Mouse (Mus musculus) CD4-positive, CD25-positive, alpha-beta regulatory T cell, adult 9 weeks (primary cell): ENCODE measurements around the gene Olfr972. TPM values are rescaled to one million over a fixed set of nuclear protein-coding genes. Genes with fewer than 3 reads are reported as not detected.

Experiments
- polyA plus RNA-seq: library from polyadenylated mRNA; unstranded; fragments of 100-300 nt; shearing (Covaris generic); gene quantifications from one replicate; pipeline ENCODE4 v1.2.1, GENCODE M21; 2017

Gene Olfr972
- not detected for polyA plus RNA-seq

DNA sequence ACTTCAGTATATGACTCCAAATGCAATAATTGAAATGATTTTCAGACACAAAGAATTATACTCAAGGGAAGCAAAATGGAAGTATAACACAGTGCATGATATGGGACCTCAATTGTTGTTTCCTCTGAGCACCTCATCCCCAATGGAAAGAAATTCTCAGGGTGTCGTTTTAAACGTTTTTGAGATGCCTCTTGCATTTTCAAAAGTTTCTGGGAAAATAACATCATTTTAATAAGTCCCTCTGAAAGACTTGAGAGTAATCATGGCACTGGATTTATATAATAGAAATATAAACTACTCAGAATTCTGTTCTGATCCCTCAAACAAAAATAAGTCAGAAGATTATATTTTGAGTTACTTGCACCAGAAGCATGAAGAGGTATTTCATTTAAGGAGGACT is at the start of gene Olfr972:
Gene Olfr972 (plus strand): TSS at position 301 of the 400 bp plus-strand sequence.

DNA sequence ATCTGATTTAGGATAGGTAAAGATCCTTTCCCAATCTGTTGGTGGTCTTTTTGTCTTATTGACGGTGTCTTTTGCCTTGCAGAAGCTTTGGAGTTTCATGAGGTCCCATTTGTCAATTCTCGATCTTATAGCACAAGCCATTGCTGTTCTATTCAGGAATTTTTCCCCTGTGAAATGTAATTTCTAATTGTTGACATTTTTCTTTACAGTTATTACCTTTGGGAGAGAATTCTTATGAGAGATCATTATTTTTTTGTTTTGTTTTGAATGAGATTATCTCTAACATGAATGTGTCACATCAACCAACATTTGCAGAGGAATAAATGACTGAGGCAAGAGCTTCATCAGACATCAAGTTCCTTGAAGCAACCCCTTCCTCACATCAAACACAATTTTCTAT is 29.6 kb upstream of the Olfr972 start, which contains the start of gene Olfr971:
Gene Olfr971 (plus strand): TSS at position 301 of the 400 bp plus-strand sequence.

DNA sequence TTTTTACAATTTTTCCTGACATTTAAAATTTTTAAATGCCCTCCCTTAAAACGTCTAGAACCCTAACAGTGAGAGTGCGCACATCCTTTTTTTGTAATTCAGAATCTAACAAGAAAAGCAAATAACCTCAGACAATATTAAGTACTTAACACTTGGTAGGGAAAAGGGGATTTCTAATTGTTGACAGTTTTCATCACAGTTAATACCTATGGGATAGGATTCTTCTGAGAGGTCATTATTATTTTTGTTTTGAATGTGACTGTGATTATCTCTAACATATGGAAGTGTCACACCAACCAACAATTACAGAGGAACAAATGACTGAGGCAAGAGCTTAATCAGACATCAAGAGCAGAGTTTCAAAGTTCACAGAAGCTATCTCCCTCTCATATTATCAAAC is 40.8 kb downstream of the Olfr972 start, which contains the start of gene Olfr229:
Gene Olfr229 (plus strand): TSS at position 301 of the 400 bp plus-strand sequence.

Other genes with a start within 250 kb of the Olfr972 start
- not detected for gene Olfr960, start 245.0 kb upstream of the Olfr972 start, polyA plus RNA-seq
- gene Olfr961, start 221.3 kb upstream of the Olfr972 start, polyA plus RNA-seq: 0.30 TPM
- gene Olfr963, start 199.2 kb upstream of the Olfr972 start, polyA plus RNA-seq: not detected
- not detected for gene Olfr149, start 159.3 kb upstream of the Olfr972 start, polyA plus RNA-seq
- not detected for gene Olfr965, start 155.1 kb upstream of the Olfr972 start, polyA plus RNA-seq
- not detected for gene Olfr150, start 135.4 kb upstream of the Olfr972 start, polyA plus RNA-seq
- not detected for gene Olfr967, start 120.2 kb upstream of the Olfr972 start, polyA plus RNA-seq
- gene Olfr968, start 83.2 kb upstream of the Olfr972 start, polyA plus RNA-seq: not detected
- gene Olfr969, start 75.5 kb upstream of the Olfr972 start, polyA plus RNA-seq: not detected
- gene Olfr970, start 57.6 kb upstream of the Olfr972 start, polyA plus RNA-seq: not detected
- not detected for gene Olfr971, start 29.5 kb upstream of the Olfr972 start, polyA plus RNA-seq
- not detected for gene Olfr229, start 40.9 kb downstream of the Olfr972 start, polyA plus RNA-seq
- gene Olfr974, start 71.1 kb downstream of the Olfr972 start, polyA plus RNA-seq: not detected
- not detected for gene Olfr975, start 85.6 kb downstream of the Olfr972 start, polyA plus RNA-seq
- not detected for gene Olfr976, start 94.7 kb downstream of the Olfr972 start, polyA plus RNA-seq
- gene Olfr978, start 125.7 kb downstream of the Olfr972 start, polyA plus RNA-seq: not detected
- gene Olfr979, start 137.0 kb downstream of the Olfr972 start, polyA plus RNA-seq: not detected
- not detected for gene Olfr980, start 143.2 kb downstream of the Olfr972 start, polyA plus RNA-seq
- not detected for gene Olfr981, start 155.0 kb downstream of the Olfr972 start, polyA plus RNA-seq
- gene Olfr982, start 207.4 kb downstream of the Olfr972 start, polyA plus RNA-seq: not detected
- not detected for gene Olfr983, start 227.2 kb downstream of the Olfr972 start, polyA plus RNA-seq
- 0.05 TPM for gene Olfr984, start 247.8 kb downstream of the Olfr972 start, polyA plus RNA-seq